Mouse (Mus musculus) midbrain, embryonic 13.5 days (tissue): ENCODE data around the gene Olfr509. TPM values are rescaled to one million over a fixed set of nuclear protein-coding genes. Genes with fewer than 3 reads are reported as not detected.

Experiments
- polyA plus RNA-seq: library from polyadenylated mRNA; unstranded; fragments of >200 nt; fragmentation: Nextera tagmentation; extraction: Ambion mirVana; gene quantifications from 2 replicates; pipeline ENCODE4 v1.2.1, GENCODE M21; 2015

Gene Olfr509
- polyA plus RNA-seq, 1 experiment from 2014 or later, result not detected

Other genes starting within 250 kb of the Olfr509 start
- gene Olfr497, start 231.5 kb downstream of the Olfr509 start, polyA plus RNA-seq, result not detected in 2 replicates
- not detected in 2 replicates for gene Olfr498, start 186.6 kb downstream of the Olfr509 start, polyA plus RNA-seq
- gene Olfr502, start 126.8 kb downstream of the Olfr509 start, polyA plus RNA-seq, result not detected in 2 replicates
- gene Olfr503, start 107.4 kb downstream of the Olfr509 start, polyA plus RNA-seq, result not detected in 2 replicates
- not detected in 2 replicates for gene Olfr504, start 86.1 kb downstream of the Olfr509 start, polyA plus RNA-seq
- not detected in 2 replicates for gene Olfr506, start 41.1 kb downstream of the Olfr509 start, polyA plus RNA-seq
- not detected in 2 replicates for gene Olfr507, start 30.1 kb downstream of the Olfr509 start, polyA plus RNA-seq
- gene Olfr508, start 21.9 kb downstream of the Olfr509 start, polyA plus RNA-seq, result not detected in 2 replicates
- gene Olfr510, start 14.5 kb upstream of the Olfr509 start, polyA plus RNA-seq, result not detected in 2 replicates
- gene Olfr512, start 61.4 kb upstream of the Olfr509 start, polyA plus RNA-seq, result not detected in 2 replicates
- not detected in 2 replicates for gene Olfr513, start 99.1 kb upstream of the Olfr509 start, polyA plus RNA-seq
- gene Olfr514, start 174.1 kb upstream of the Olfr509 start, polyA plus RNA-seq, result not detected in 2 replicates
- not detected in 2 replicates for gene Olfr516, start 198.6 kb upstream of the Olfr509 start, polyA plus RNA-seq
- not detected in 2 replicates for gene Olfr517, start 220.5 kb upstream of the Olfr509 start, polyA plus RNA-seq
- gene Olfr518, start 233.1 kb upstream of the Olfr509 start, polyA plus RNA-seq, result not detected in 2 replicates
- gene Olfr519, start 242.5 kb upstream of the Olfr509 start, polyA plus RNA-seq, result not detected in 2 replicates